Mouse (Mus musculus) midbrain, embryonic 16.5 days (tissue): ENCODE results near the gene Magi2. TPM values are rescaled to one million over a fixed set of nuclear protein-coding genes. Genes with fewer than 3 reads are reported as not detected.
"Not testable (repeated sequence)": the region's sequence is repeated elsewhere in the genome, so short reads cannot be mapped to it uniquely, and the experiment has no call there.

Experiments used
- ATAC-seq: fragments of 200-750 bp; cut with Nextera tagmentation; 2 replicates; pipeline ENCODE4 v1.8.0; 2017; ENCODE audit warnings: moderate TSS enrichment
- H3K27ac ChIP-seq: fragments of 300-500 bp; sonication (generic); 2 replicates; pipeline ENCODE4 v1.5.1; 2014; ENCODE audit warnings: mild to moderate bottlenecking, low read length, mixed read lengths
- H3K27me3 ChIP-seq: fragments of 300-500 bp; sonication (generic); 2 replicates; pipeline ENCODE4 v1.6.1; 2014; ENCODE audit warnings: low read depth, low read length, mixed read lengths; ENCODE audit not compliant: control insufficient read depth, insufficient read depth
- H3K36me3 ChIP-seq: fragments of 300-500 bp; sonication (generic); 2 replicates; pipeline ENCODE4 v1.6.1; 2014; ENCODE audit warnings: mild to moderate bottlenecking, low read length, moderate library complexity, mixed read lengths; ENCODE audit not compliant: control insufficient read depth, insufficient read depth
- H3K4me1 ChIP-seq: fragments of 300-500 bp; sonication (generic); 2 replicates; pipeline ENCODE4 v1.6.1; 2014; ENCODE audit warnings: mild to moderate bottlenecking, low read length, mixed read lengths; ENCODE audit not compliant: control insufficient read depth, insufficient read depth
- H3K4me2 ChIP-seq: fragments of 300-500 bp; sonication (generic); 2 replicates; pipeline ENCODE4 v1.6.1; 2014; ENCODE audit warnings: mild to moderate bottlenecking, low read length, mixed read lengths
- H3K4me3 ChIP-seq: fragments of 300-500 bp; sonication (generic); 2 replicates; pipeline ENCODE4 v1.5.1; 2014; ENCODE audit warnings: low read depth, mild to moderate bottlenecking, low read length, moderate library complexity, mixed read lengths
- H3K9ac ChIP-seq: fragments of 300-500 bp; sonication (generic); 2 replicates; pipeline ENCODE4 v1.6.1; 2014; ENCODE audit warnings: low read depth, low read length, mixed read lengths
- H3K9me3 ChIP-seq: fragments of 300-500 bp; sonication (generic); replicated peaks from 2 replicates; pipeline ENCODE4 v1.6.1; 2014; ENCODE audit warnings: mild to moderate bottlenecking, low read length, mixed read lengths; ENCODE audit not compliant: control insufficient read depth, poor library complexity, severe bottlenecking
- whole genome bisulfite sequencing: fragments of 180-500 bp; shearing (Covaris S2); extraction: QIAGEN DNeasy Blood & Tissue Kit; methylation state at CpG from one replicate; pipeline ENCODE4 v1.1.7; 2014; 5-methylcytosine and 5-hydroxymethylcytosine counted together
- polyA plus RNA-seq: library from polyadenylated mRNA; unstranded; fragments of >200 nt; fragmentation: Nextera tagmentation; extraction: Ambion mirVana; gene quantifications from 2 replicates; pipeline ENCODE4 v1.2.1, GENCODE M21; 2015

The Magi2 gene
- polyA plus RNA-seq, 1 experiment from 2014 or later = 33.0 TPM

DNA sequence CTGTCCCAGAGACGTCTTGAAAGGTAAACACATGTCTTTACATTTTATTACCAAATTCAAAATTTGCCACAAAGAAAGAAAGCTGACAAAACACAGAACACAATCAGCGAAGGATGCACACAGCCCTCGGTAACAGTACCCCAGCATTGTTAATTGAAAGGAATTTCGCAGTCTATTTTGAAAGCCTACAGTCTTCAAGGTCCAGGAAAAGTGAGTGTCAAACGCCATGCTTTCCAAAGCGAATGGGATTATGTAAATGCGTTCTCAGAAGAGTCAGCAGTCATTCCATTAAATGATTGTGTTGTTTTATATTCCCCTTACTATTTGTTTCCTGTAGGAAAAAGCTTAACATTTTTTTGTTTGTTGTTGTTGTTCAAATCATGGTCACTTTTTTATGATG, 261.1 kb downstream of the Magi2 start:
- Histone ChIP-seq H3K27me3 (no peaks in the 10 kb centered on the region), H3K4me1 (no peaks in the 10 kb centered on the region), H3K4me2 (no peak overlapping the region), H3K9ac (no peak overlapping the region), H3K4me3 (no peak overlapping the region), H3K36me3 (no peaks in the 10 kb centered on the region), H3K27ac (no peak overlapping the region), H3K9me3 (no peaks in the 10 kb centered on the region)
- WGBS = 9% methylated on average over 7 of the region's 7 CpGs
- ATAC-seq = 0 out of 2 replicates have a peak, but pooled peaks have one; percentile 48

DNA sequence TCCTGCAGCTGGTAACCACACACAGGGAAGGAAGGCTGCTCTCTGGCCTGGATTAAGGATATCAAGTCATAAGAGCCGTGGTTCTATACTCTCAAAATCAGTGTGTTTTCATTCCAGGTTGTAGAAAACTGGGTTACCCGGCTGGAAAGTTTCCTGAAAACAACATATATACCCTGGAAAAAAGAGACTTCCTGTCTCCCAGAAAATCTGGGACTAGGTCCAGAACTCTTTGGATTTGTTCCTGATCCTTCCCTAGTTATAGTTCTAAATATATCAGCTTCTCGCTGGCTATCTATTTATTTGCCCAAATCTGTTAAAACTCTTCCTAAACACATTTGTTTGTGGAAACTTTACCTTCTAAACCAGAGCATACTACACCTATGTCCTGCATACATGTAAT, 274.2 kb downstream of the Magi2 start:
- no peak overlapping the region for H3K4me3 ChIP-seq
- no peaks in the 10 kb centered on the region for H3K9me3 ChIP-seq
- WGBS = 74% methylated on average over 3 of the region's 3 CpGs
- H3K4me1 ChIP-seq = no peaks in the 10 kb centered on the region
- H3K27ac ChIP-seq = no peak overlapping the region
- H3K36me3 ChIP-seq = no peaks in the 10 kb centered on the region
- ATAC-seq = no peak
- no peak overlapping the region for H3K9ac ChIP-seq
- H3K4me2 ChIP-seq = no peak overlapping the region
- no peaks in the 10 kb centered on the region for H3K27me3 ChIP-seq

DNA sequence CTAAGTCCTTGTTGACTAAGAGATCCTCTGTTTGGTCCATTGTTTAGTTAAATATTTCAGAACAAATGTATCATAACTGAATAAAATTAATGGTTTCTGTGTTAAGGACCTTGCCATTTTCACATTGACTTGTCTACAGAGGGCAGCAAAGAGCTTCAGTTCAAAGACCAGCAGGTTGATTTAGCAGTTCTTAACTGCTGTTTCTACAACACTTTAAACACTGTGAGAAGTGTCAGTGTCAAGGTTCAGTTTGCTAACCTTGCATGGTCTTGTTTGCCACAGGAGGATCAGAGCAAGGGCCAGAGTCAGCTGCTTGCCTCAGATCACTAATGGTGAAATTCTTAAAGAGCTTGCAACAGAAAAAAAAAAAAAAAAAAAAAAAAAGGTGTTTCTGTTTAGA, 295.3 kb downstream of the Magi2 start:
- H3K36me3 ChIP-seq = no peaks in the 10 kb centered on the region
- ATAC-seq = peak; percentile 80

DNA sequence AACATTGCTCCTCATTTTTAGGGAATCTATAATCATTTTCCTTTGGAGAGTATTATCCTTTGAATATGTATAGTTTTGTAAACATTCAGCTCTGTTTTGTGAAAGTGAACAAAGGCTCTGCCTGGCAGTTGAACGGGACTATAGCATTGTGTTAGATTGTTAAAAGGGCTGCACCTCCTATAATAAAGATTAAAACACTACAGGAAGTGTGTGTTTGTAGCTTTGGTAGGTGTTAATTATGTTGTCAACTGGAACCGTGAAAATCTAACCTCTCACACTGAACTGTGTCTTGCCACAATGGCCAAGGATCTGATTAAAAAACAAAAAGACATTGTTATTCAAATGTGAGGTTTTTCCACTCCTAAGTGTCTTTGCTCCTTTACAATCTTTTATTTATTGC, 312.5 kb downstream of the Magi2 start:
- H3K9ac ChIP-seq = no peak overlapping the region
- H3K27me3 ChIP-seq = no peaks in the 10 kb centered on the region
- WGBS = 3% methylated on average over 2 of the region's 2 CpGs
- H3K4me3 ChIP-seq = no peak overlapping the region
- no peaks in the 10 kb centered on the region for H3K36me3 ChIP-seq
- no peak overlapping the region for H3K4me2 ChIP-seq
- no peaks in the 10 kb centered on the region for H3K4me1 ChIP-seq
- no peak for ATAC-seq
- H3K9me3 ChIP-seq = no peaks in the 10 kb centered on the region
- no peak overlapping the region for H3K27ac ChIP-seq

More for the DNA sequence above, 295.3 kb downstream of the Magi2 start:
- Histone ChIP-seq H3K27me3 (no peaks in the 10 kb centered on the region), H3K9ac (no peak overlapping the region), H3K4me1 (no peaks in the 10 kb centered on the region), H3K4me2 (no peak overlapping the region), H3K4me3 (no peak overlapping the region), H3K27ac (no peak overlapping the region), H3K9me3 (no peaks in the 10 kb centered on the region)

DNA sequence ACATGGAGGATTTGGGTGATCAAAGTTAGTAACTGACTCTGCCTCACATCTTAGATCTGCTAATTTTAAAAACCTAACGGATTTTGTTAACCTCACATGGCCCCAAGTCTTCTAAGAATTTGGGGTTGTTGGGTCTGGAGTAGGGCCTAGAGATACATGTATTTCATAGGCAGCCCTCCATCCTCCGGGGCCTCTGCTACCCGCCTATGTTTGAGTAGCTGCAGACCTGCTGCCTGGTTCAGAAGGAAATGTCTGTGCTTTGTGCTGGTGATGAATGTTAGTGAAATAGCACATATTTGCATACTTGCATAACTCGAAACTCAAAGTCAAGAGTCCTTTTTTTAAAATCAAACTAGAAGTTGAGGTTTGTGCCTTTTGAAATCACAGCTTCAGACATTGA, 319.6 kb downstream of the Magi2 start:
- H3K36me3 ChIP-seq = no peaks in the 10 kb centered on the region
- ATAC-seq = no peak
- H3K4me1 ChIP-seq = no peaks in the 10 kb centered on the region
- no peak overlapping the region for H3K4me3 ChIP-seq
- H3K4me2 ChIP-seq = no peak overlapping the region
- WGBS = 82% methylated on average over 4 of the region's 4 CpGs
- H3K9me3 ChIP-seq = no peaks in the 10 kb centered on the region
- H3K9ac ChIP-seq = no peak overlapping the region
- no peaks in the 10 kb centered on the region for H3K27me3 ChIP-seq
- no peak overlapping the region for H3K27ac ChIP-seq

DNA sequence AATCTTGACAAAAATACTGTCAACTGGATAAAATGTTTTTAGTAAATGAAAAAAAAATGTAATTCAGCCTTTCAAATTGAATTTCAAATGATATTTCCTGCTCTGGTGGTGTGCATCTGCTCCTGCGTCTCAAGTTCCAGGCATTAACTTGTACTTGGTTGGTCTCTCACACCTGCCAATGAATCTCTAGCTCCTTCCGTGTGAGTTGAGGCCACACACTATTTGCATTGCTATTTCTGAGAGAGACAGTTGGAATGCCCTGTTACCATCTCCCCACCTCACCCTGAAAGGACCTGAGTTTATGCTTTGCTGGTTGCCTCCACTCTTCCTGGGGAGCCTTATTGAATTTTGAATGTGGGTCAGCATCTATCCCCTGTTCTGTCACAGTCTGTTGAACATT, 320.1 kb downstream of the Magi2 start:
- Histone ChIP-seq H3K9ac (no peak overlapping the region), H3K4me3 (no peak overlapping the region), H3K36me3 (no peaks in the 10 kb centered on the region), H3K27ac (no peak overlapping the region), H3K4me1 (no peaks in the 10 kb centered on the region), H3K9me3 (no peaks in the 10 kb centered on the region), H3K4me2 (no peak overlapping the region), H3K27me3 (no peaks in the 10 kb centered on the region)
- ATAC-seq = no peak
- 61% methylated on average over 2 of the region's 2 CpGs for WGBS

DNA sequence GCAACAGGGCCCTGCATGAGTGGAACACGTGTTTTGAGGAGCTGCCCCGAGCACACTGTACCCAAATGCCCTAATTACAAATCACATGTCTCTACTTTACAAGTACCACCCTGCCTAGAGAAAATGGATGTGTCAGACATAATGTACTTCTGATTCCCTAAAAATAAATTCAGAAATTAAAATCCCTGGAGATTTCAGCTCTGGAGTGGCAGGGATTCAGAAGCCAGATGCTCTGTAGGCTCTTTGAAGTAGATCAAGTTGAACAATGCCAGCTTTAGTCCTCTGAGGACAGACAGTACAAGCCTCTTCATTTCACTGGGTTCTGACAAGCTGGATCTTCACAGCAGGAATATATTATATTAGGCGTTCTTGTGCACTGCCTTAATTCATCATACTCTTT, 326.7 kb downstream of the Magi2 start:
- ATAC-seq = peak; percentile 39; the same call in 1 of the 2 replicates
- Histone ChIP-seq H3K4me1 (no peaks in the 10 kb centered on the region), H3K36me3 (no peaks in the 10 kb centered on the region), H3K27ac (no peak overlapping the region), H3K9ac (no peak overlapping the region), H3K4me2 (no peak overlapping the region), H3K27me3 (no peaks in the 10 kb centered on the region), H3K4me3 (no peak overlapping the region), H3K9me3 (no peaks in the 10 kb centered on the region)
- WGBS = 48% methylated on average over 3 of the region's 3 CpGs

DNA sequence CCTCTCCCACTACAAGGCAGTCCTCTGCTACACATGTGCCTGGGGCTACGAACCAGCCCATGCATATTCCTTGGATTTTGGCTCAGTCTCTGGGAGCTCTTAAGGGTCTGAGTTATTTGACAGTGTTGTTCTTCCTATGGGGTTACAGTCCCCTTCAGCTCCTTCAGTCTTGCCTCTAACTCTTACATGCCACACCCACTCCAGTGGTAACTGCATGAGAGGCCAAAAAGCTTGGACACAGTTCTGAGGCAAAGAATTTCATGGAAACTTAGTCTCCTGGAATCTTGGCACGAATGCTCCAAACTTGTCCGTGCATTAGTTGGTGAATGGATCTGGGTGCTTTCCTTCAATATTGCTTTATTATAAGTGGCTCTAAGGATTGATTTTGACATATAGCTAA, 338.8 kb downstream of the Magi2 start:
- H3K27ac ChIP-seq = no peak overlapping the region
- ATAC-seq = no peak
- no peaks in the 10 kb centered on the region for H3K9me3 ChIP-seq
- 88% methylated on average over 3 of the region's 3 CpGs for WGBS
- H3K9ac ChIP-seq = no peak overlapping the region
- H3K27me3 ChIP-seq = no peaks in the 10 kb centered on the region
- no peak overlapping the region for H3K4me3 ChIP-seq
- no peaks in the 10 kb centered on the region for H3K36me3 ChIP-seq
- no peaks in the 10 kb centered on the region for H3K4me1 ChIP-seq
- H3K4me2 ChIP-seq = no peak overlapping the region

DNA sequence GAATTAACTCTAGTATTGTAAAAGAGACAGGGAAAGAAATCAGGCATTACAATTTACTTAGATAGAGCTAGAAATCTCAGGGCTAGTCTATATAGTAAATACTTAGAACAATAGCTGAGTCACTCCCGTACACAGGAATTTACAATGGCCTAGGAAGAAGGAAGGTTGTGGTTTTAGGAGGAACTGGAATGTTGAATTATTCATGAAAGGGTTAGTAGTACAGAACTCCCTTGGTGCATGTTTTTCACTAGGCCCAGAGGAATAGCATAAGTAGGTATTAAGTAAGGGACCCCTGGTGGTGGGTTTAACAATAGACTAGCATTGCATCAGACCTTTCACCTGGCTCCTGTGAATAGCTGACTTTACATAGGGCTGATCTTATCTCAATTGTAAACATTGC, 339.3 kb downstream of the Magi2 start:
- WGBS = 55% methylated on average over 1 of the region's 1 CpGs
- H3K9me3 ChIP-seq, H3K4me3 ChIP-seq, H3K4me1 ChIP-seq, ATAC-seq, H3K27ac ChIP-seq, H3K4me2 ChIP-seq, H3K9ac ChIP-seq, H3K27me3 ChIP-seq, H3K36me3 ChIP-seq: not testable (repeated sequence)

DNA sequence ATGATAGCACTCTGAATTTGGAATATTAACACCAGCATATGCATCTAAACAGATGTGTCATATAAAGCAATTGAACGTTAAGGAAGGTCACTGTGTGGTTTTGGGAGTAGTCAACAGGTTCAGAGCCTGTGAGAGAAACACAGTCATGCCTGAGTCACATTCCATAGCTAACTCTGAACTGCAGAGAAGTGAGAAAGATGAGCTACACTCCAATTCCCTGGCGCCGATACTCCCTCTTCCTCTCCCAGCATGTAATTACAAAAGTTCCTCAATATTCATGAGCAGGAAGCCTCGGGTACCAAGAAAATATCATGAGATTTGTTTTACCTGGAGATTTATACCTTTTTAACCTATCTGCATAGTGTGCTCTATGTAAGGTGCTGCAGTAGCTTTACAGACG, 380.9 kb downstream of the Magi2 start:
- Histone ChIP-seq H3K36me3 (no peaks in the 10 kb centered on the region), H3K9ac (no peak overlapping the region), H3K4me2 (no peak overlapping the region), H3K27ac (no peak overlapping the region), H3K9me3 (no peaks in the 10 kb centered on the region), H3K4me1 (no peaks in the 10 kb centered on the region), H3K4me3 (no peak overlapping the region), H3K27me3 (no peaks in the 10 kb centered on the region)
- no peak for ATAC-seq
- WGBS = 69% methylated on average over 5 of the region's 5 CpGs
